In genomic region chr16:14493491-14494114, GRCm38 (mm10) we compare ENCODE assay signal across 9 mouse cellular contexts.
DNase-seq lines count a peak whose midpoint lies in the region; ATAC-seq and TF ChIP-seq lines count a peak whose summit lies in the region.
"Had no signal": no experiment of that assay in that cellular context is flagged by ENCODE, and none has a peak within 500 bp of the region (broad histone marks: within the 10 kb centered on the region; RNA-seq: fewer than 3 reads in every experiment).

No protein-coding gene starts in this region.

- no peak for TF ChIP-seq POLR2A in kidney, adult 2 months (IDR thresholded peaks at IDR 0.05; ENCODE audit: low read depth, low read length)

- H3K27me3 ChIP-seq in kidney, adult 2 months (replicated peaks; ENCODE audit: control insufficient read depth, insufficient read depth, low read length): no peaks in the 10 kb centered on the region
- no peaks in the 10 kb centered on the region for H3K27me3 ChIP-seq in kidney, embryonic 15.5 days
- H3K27me3 ChIP-seq: limb, embryonic 12.5 days had no signal

- 81% methylated on average over 2 of the region's 2 CpGs for WGBS in kidney, adult 2 months
- WGBS in kidney, embryonic 15.5 days: 81% methylated on average over 2 of the region's 2 CpGs

- H3K4me1 ChIP-seq in kidney, adult 2 months (ENCODE audit: control insufficient read depth, insufficient read depth, low read length): no peaks in the 10 kb centered on the region
- H3K4me1 ChIP-seq in kidney, embryonic 15.5 days: no peaks in the 10 kb centered on the region
- H3K4me1 ChIP-seq: limb, embryonic 12.5 days had no signal

- H3K4me3 ChIP-seq in kidney, adult 2 months (ENCODE audit: insufficient read depth, low read depth, low read length): no peak overlapping the region
- no peak overlapping the region for H3K4me3 ChIP-seq in kidney, embryonic 15.5 days (replicated peaks)
- H3K4me3 ChIP-seq: limb, embryonic 12.5 days had no signal

- H3K36me3 ChIP-seq in kidney, adult 2 months (ENCODE audit: control insufficient read depth, insufficient read depth, low read length): no peaks in the 10 kb centered on the region
- no peaks in the 10 kb centered on the region for H3K36me3 ChIP-seq in kidney, embryonic 15.5 days
- H3K36me3 ChIP-seq: limb, embryonic 12.5 days had no signal

- H3K9me3 ChIP-seq in kidney, embryonic 15.5 days (replicated peaks): no peaks in the 10 kb centered on the region
- H3K9me3 ChIP-seq: limb, embryonic 12.5 days had no signal

- H3K4me2 ChIP-seq in kidney, embryonic 15.5 days: no peak overlapping the region
- H3K4me2 ChIP-seq: limb, embryonic 12.5 days had no signal

- peak; percentile 45 for DNase-seq in kidney, adult 2 months
- DNase-seq in A20 (ENCODE audit: low read depth, low spot score) (peak; percentile 70), ES-CJ7 (ENCODE audit: low read depth, low spot score) (peak; percentile 19)
- DNase-seq in fibroblast of lung, adult 2 months (ENCODE audit: low read depth): peak; percentile 22
- no peak for DNase-seq in urinary bladder, postnatal 36 days (ENCODE audit: low spot score in 2 of 2)
- DNase-seq in right cerebral cortex, postnatal 4 days: no peak

- no peak overlapping the region for H3K27ac ChIP-seq in kidney, adult 2 months (ENCODE audit: insufficient read depth, low read depth, low read length)
- H3K27ac ChIP-seq in kidney, embryonic 15.5 days: no peak overlapping the region
- H3K27ac ChIP-seq: limb, embryonic 12.5 days had no signal

- ATAC-seq in kidney, embryonic 15.5 days (replicated peaks; ENCODE audit: low FRiP score): no peak
- ATAC-seq: intestine, embryonic 16.5 days had no signal

- H3K9ac ChIP-seq in kidney, embryonic 15.5 days: no peak overlapping the region
- H3K9ac ChIP-seq: limb, embryonic 12.5 days had no signal

- no peak for TF ChIP-seq CTCF in kidney, adult 2 months (conservative IDR thresholded peaks at IDR 0.05; ENCODE audit: insufficient read depth, insufficient read length, low read depth, low read length)

Comparison
In these comparisons a context has a peak if more than half of its experiments do, and no peak if none do; other contexts are left out.
1. DNase-seq: peak in kidney, adult 2 months (single experiment), A20 (single experiment), ES-CJ7 (single experiment) and fibroblast of lung, adult 2 months (single experiment); none in urinary bladder, postnatal 36 days (0 of 2) and right cerebral cortex, postnatal 4 days (single experiment).